Mouse (Mus musculus) right cerebral cortex, postnatal 4 days (tissue): Measurements from ENCODE around the gene Gucy2e.

Source experiments
- DNase-seq: peaks from one replicate; pipeline ENCODE4 v3.0.0-alpha.2; 2022

Gene Gucy2e

GRCm38 (mm10) chr11:69235285-69236060 is 1.4 kb downstream of the Gucy2e start:
- DNase-seq, result peak; percentile 67

GRCm38 (mm10) chr11:69233141-69233540 is 3.7 kb downstream of the Gucy2e start:
- no peak for DNase-seq

GRCm38 (mm10) chr11:69230420-69230819 is 6.4 kb downstream of the Gucy2e start:
- no peak for DNase-seq

GRCm38 (mm10) chr11:69225715-69226114 is 11.1 kb downstream of the Gucy2e start:
- no peak for DNase-seq

GRCm38 (mm10) chr11:69223101-69223500 is 13.7 kb downstream of the Gucy2e start:
- DNase-seq, result no peak

- no peak for DNase-seq
Observed at GRCm38 (mm10) chr11:69221070-69221469, 15.8 kb downstream of the Gucy2e start.

GRCm38 (mm10) chr11:69218661-69219060 is 18.2 kb downstream of the Gucy2e start:
- no peak for DNase-seq

- no peak for DNase-seq
Observed at GRCm38 (mm10) chr11:69217411-69217810, 19.4 kb downstream of the Gucy2e start.

- peak; percentile 39 for DNase-seq
Observed at GRCm38 (mm10) chr11:69211431-69211830, 25.4 kb downstream of the Gucy2e start.

GRCm38 (mm10) chr11:69202469-69203230 is 34.2 kb downstream of the Gucy2e start:
- no peak for DNase-seq

- no peak for DNase-seq
Observed at GRCm38 (mm10) chr11:69200231-69200630, 36.6 kb downstream of the Gucy2e start.

- no peak for DNase-seq
Observed at GRCm38 (mm10) chr11:69199251-69199650, 37.6 kb downstream of the Gucy2e start.

GRCm38 (mm10) chr11:69197743-69198142 is 39.1 kb downstream of the Gucy2e start, which contains the start of gene Alox8:
Alox8 (minus strand) TSS chr11:69197843.
- DNase-seq, result no peak

GRCm38 (mm10) chr11:69197194-69197593 is 39.6 kb downstream of the Gucy2e start:
- DNase-seq, result no peak

GRCm38 (mm10) chr11:69196766-69197165 is 40.1 kb downstream of the Gucy2e start:
- no peak for DNase-seq

- DNase-seq, result peak; percentile 39
Observed at GRCm38 (mm10) chr11:69192840-69193239, 44.0 kb downstream of the Gucy2e start.

- DNase-seq, result no peak
Observed at GRCm38 (mm10) chr11:69185936-69186335, 50.9 kb downstream of the Gucy2e start.

- DNase-seq, result no peak
Observed at GRCm38 (mm10) chr11:69185031-69185430, 51.8 kb downstream of the Gucy2e start.

GRCm38 (mm10) chr11:69180120-69180519 is 56.7 kb downstream of the Gucy2e start:
- no peak for DNase-seq

- no peak for DNase-seq
Observed at GRCm38 (mm10) chr11:69179512-69179911, 57.3 kb downstream of the Gucy2e start.

GRCm38 (mm10) chr11:69178525-69178924 is 58.3 kb downstream of the Gucy2e start:
- DNase-seq, result no peak

- DNase-seq, result no peak
Observed at GRCm38 (mm10) chr11:69174722-69175121, 62.1 kb downstream of the Gucy2e start.

GRCm38 (mm10) chr11:69172606-69173005 is 64.2 kb downstream of the Gucy2e start:
- no peak for DNase-seq

- peak; percentile 65 for DNase-seq
Observed at GRCm38 (mm10) chr11:69171626-69172025, 65.2 kb downstream of the Gucy2e start.
